Mouse (Mus musculus) thymus, adult 18-20 months (tissue): ENCODE results near the gene Gtf3c2.

Experiments
- DNase-seq, 2 experiments: peaks; one replicate each; pipeline ENCODE4 v3.0.0; 2022; ENCODE audit warnings: mixed read lengths in 2 of 2

The Gtf3c2 gene

GRCm38 (mm10) chr5:31138241-31138967, 41.5 kb downstream of the Gtf3c2 start, which contains the start of gene Ucn:
Gene Ucn, minus strand, starts transcription at chr5:31138829.
- no peak for DNase-seq

- DNase-seq, result no peak
Measured at GRCm38 (mm10) chr5:31137658-31138057, 42.3 kb downstream of the Gtf3c2 start.

- no peak for DNase-seq
Measured at GRCm38 (mm10) chr5:31136730-31137424, 43.1 kb downstream of the Gtf3c2 start.

- no peak for DNase-seq
Measured at GRCm38 (mm10) chr5:31126050-31126449, 53.9 kb downstream of the Gtf3c2 start.

GRCm38 (mm10) chr5:31123481-31123880, 56.5 kb downstream of the Gtf3c2 start:
- no peak for DNase-seq

GRCm38 (mm10) chr5:31121111-31121510, 58.8 kb downstream of the Gtf3c2 start:
- DNase-seq, result no peak

GRCm38 (mm10) chr5:31116912-31117311, 63.0 kb downstream of the Gtf3c2 start:
- no peak for DNase-seq

GRCm38 (mm10) chr5:31116354-31116753, 63.6 kb downstream of the Gtf3c2 start, which contains the start of gene Trim54:
Gene Trim54, plus strand, starts transcription at chr5:31116712.
- no peak for DNase-seq

- DNase-seq, result no peak
Measured at GRCm38 (mm10) chr5:31110781-31111180, 69.2 kb downstream of the Gtf3c2 start.

GRCm38 (mm10) chr5:31108000-31108490, 71.9 kb downstream of the Gtf3c2 start, which contains the start of gene Slc30a3:
Gene Slc30a3, minus strand, starts transcription at chr5:31108237.
- no peak for DNase-seq
